Mouse (Mus musculus) embryonic facial prominence, embryonic 14.5 days (tissue): Measurements from ENCODE around the gene Cldn10. TPM values are rescaled to one million over a fixed set of nuclear protein-coding genes. Genes with fewer than 3 reads are reported as not detected.

Experiments
- ATAC-seq: fragments of 200-750 bp; cut with Nextera tagmentation; 2 replicates; pipeline ENCODE4 v1.8.0; 2017; ENCODE audit warnings: low read depth, moderate number of reproducible peaks, moderate TSS enrichment
- DNase-seq: peaks from one replicate; pipeline ENCODE4 v3.0.0-alpha.2; 2015; ENCODE audit warnings: low spot score
- H3K27ac ChIP-seq: fragments of 300-500 bp; sonication (generic); replicated peaks from 2 replicates; pipeline ENCODE4 v1.5.1; 2014; ENCODE audit warnings: low read depth, mild to moderate bottlenecking, low read length, moderate library complexity
- H3K27me3 ChIP-seq: fragments of 300-500 bp; sonication (generic); replicated peaks from 2 replicates; pipeline ENCODE4 v1.6.1; 2014; ENCODE audit warnings: low read length; ENCODE audit not compliant: control insufficient read depth, insufficient read depth
- H3K36me3 ChIP-seq: fragments of 300-500 bp; sonication (generic); 2 replicates; pipeline ENCODE4 v1.6.1; 2014; ENCODE audit warnings: low read length, mixed read lengths; ENCODE audit not compliant: control insufficient read depth, insufficient read depth
- H3K4me1 ChIP-seq: fragments of 300-500 bp; sonication (generic); 2 replicates; pipeline ENCODE4 v1.6.1; 2014; ENCODE audit warnings: antibody characterized with exemption, low read length; ENCODE audit not compliant: control insufficient read depth, insufficient read depth
- H3K4me2 ChIP-seq: fragments of 300-500 bp; sonication (generic); 2 replicates; pipeline ENCODE4 v1.6.1; 2014; ENCODE audit warnings: low read depth, mild to moderate bottlenecking, low read length, moderate library complexity, mixed read lengths
- H3K4me3 ChIP-seq: fragments of 300-500 bp; sonication (generic); 2 replicates; pipeline ENCODE4 v1.5.1; 2014; ENCODE audit warnings: low read depth, mild to moderate bottlenecking, low read length
- H3K9ac ChIP-seq: fragments of 300-500 bp; sonication (generic); 2 replicates; pipeline ENCODE4 v1.6.1; 2014; ENCODE audit warnings: low read depth, mild to moderate bottlenecking, low read length, moderate library complexity, mixed read lengths
- H3K9me3 ChIP-seq: fragments of 300-500 bp; sonication (generic); 2 replicates; pipeline ENCODE4 v1.6.1; 2016; ENCODE audit warnings: low read length; ENCODE audit not compliant: control insufficient read depth
- WGBS: fragments of 180-500 bp; shearing (Covaris S2); extraction: QIAGEN DNeasy Blood & Tissue Kit; methylation state at CpG from one replicate; pipeline ENCODE4 v1.1.7; 2014; 5-methylcytosine and 5-hydroxymethylcytosine counted together
- polyA plus RNA-seq: library from polyadenylated mRNA; unstranded; fragments of >200 nt; fragmentation: Nextera tagmentation; extraction: Ambion mirVana; gene quantifications from 2 replicates; pipeline ENCODE4 v1.2.1, GENCODE M21; 2014

Gene Cldn10
- polyA plus RNA-seq, 1 experiment from 2014 or later: 10.9 TPM

DNA sequence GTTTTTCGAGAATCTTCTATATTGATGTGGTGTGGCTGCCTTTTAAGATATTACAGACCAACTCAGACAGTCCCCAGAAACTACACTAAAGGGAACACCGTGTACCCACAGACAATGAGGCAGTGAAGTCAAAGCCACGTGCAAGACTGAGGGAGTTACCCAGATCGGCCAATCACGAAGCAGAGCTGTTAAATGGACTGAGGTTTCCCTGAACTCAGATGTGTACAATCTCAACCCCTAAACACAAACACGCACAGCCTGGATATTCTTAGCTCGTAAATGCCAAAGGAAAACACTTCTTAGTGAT lies 96.5 kb downstream of the Cldn10 start:
- no peak overlapping the region for H3K27ac ChIP-seq
- no peak for ATAC-seq
- no peaks in the 10 kb centered on the region for H3K9me3 ChIP-seq
- WGBS: 79% methylated on average over 7 of the region's 7 CpGs
- H3K4me3 ChIP-seq: no peak overlapping the region
- no peak for DNase-seq
- H3K27me3 ChIP-seq: no peaks in the 10 kb centered on the region
- peaks cover 82% of the 10 kb centered on the region for H3K36me3 ChIP-seq
- no peak overlapping the region for H3K4me2 ChIP-seq
- no peaks in the 10 kb centered on the region for H3K4me1 ChIP-seq
- no peak overlapping the region for H3K9ac ChIP-seq

DNA sequence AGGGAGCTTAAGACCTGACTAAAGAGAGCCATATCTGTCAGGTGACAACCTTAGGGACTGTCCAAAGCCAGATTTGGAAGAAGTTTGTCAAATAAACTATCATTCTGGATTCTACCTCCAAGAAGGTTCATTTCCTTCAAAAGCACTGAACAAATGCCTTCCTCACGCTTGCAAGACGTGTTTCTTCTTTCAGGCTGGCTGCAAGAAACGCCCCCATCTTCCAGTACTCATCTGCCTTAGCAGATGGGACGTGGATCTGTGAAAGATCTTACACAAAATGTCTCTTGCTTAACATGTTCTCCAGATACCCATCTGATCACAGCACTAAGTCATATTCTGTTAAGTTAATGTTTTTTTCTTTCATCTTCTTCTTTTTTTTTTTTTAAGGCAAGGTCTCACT lies 102.4 kb downstream of the Cldn10 start:
- DNase-seq (no peak), ATAC-seq (no peak)
- Histone ChIP-seq H3K4me1 (no peaks in the 10 kb centered on the region), H3K4me3 (no peak overlapping the region), H3K27ac (no peak overlapping the region), H3K9me3 (no peaks in the 10 kb centered on the region), H3K27me3 (no peaks in the 10 kb centered on the region), H3K9ac (no peak overlapping the region), H3K36me3 (peaks cover 83% of the 10 kb centered on the region), H3K4me2 (no peak overlapping the region)
- 91% methylated on average over 4 of the region's 4 CpGs for WGBS

DNA sequence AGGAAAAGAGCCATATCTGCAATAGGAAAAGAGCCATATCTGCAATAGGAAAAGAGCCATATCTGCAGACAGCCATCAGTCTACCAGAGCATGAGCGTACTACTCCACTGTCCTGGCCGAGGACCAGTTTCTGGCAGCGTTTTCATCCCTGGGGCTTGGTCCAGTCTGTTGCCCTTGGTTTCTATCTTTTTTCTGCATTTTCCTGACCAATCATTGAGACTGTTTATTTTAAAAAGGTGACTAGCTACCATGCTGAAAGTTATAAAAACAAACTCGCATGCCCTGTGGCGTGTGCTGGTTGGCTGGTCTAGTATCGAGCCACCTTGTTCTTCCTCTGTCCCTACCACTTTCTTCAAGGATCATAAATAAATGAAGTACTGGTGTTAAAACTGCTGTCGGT lies 107.5 kb downstream of the Cldn10 start:
- WGBS: 83% methylated on average over 7 of the region's 7 CpGs
- H3K36me3 ChIP-seq: peaks cover 84% of the 10 kb centered on the region
- no peaks in the 10 kb centered on the region for H3K27me3 ChIP-seq
- H3K9ac ChIP-seq: no peak overlapping the region
- no peaks in the 10 kb centered on the region for H3K9me3 ChIP-seq
- DNase-seq (no peak), ATAC-seq (no peak)
- H3K27ac ChIP-seq: no peak overlapping the region
- H3K4me1 ChIP-seq: no peaks in the 10 kb centered on the region
- no peak overlapping the region for H3K4me3 ChIP-seq
- H3K4me2 ChIP-seq: no peak overlapping the region

DNA sequence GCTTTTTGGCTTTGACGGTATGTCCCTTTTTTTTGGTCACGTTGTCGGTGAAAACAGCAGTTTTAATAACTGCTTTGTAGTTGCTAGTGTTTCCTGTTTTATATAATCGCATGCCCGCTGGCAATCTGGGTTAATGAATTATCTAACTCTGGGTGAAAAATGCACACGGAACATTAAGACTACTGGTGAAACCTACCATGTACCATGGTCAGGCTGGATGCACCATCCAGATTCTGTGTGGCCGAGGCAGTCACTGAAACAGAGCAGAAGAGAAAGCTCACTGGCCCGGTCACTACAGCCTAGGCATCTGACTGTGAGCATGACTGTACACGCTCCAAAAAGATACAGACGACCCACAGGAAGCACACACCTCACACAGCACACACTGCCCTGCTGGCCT lies 107.9 kb downstream of the Cldn10 start:
- peaks cover 86% of the 10 kb centered on the region for H3K36me3 ChIP-seq
- H3K4me1 ChIP-seq: no peaks in the 10 kb centered on the region
- no peak for ATAC-seq
- DNase-seq: no peak
- WGBS: 88% methylated on average over 10 of the region's 10 CpGs
- H3K9ac ChIP-seq: no peak overlapping the region
- no peak overlapping the region for H3K4me2 ChIP-seq
- H3K9me3 ChIP-seq: no peaks in the 10 kb centered on the region
- H3K27me3 ChIP-seq: no peaks in the 10 kb centered on the region
- no peak overlapping the region for H3K27ac ChIP-seq
- H3K4me3 ChIP-seq: no peak overlapping the region

DNA sequence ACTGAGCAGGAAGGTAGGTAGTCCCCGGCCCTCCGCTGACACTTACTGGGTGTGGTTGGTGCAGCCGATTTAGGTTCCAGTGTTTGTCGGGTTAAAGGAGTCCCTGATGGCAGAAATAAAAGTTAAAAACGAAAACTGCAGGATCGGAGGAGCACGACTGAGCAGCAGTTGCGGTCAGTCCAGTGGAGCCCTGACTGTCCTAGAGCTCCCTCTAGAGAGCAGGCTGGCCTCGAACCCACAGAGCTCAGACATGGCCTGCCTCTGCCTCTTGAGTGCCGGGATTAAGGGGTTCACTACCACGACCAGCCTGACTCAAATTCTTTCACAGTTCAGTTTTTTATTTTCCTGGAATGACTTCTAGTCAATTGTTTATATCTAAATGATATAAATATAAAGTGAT lies 112.2 kb downstream of the Cldn10 start:
- no peaks in the 10 kb centered on the region for H3K27me3 ChIP-seq
- WGBS: 84% methylated on average over 11 of the region's 11 CpGs
- H3K4me3 ChIP-seq: no peak overlapping the region
- H3K4me2 ChIP-seq: no peak overlapping the region
- H3K4me1 ChIP-seq: no peaks in the 10 kb centered on the region
- DNase-seq: no peak
- H3K9ac ChIP-seq: no peak overlapping the region
- peaks cover 93% of the 10 kb centered on the region for H3K36me3 ChIP-seq
- no peak overlapping the region for H3K27ac ChIP-seq
- no peak for ATAC-seq
- 0 out of 2 replicates have a peak, but pooled peaks cover 9% of the 10 kb centered on the region for H3K9me3 ChIP-seq

DNA sequence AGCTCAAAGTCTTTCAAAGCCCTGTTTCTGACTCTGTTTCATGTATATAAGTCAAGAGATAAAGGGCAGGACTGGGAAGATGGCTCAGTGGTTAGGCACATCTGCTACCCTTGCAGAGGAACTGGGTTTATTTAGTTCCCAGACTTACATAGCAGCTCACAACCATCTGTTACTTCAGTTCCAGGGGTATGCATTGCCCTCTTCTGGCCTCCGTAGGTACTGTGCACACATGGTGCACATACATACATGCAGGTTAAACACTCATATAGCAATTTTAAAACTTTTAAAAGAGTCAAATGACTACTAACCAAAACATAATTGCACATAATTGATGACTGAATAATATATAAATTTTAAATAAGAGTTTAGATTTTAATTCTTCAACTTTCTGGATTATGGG lies 113.2 kb downstream of the Cldn10 start:
- ATAC-seq: no peak
- Histone ChIP-seq H3K9ac (no peak overlapping the region), H3K4me1 (no peaks in the 10 kb centered on the region), H3K27me3 (no peaks in the 10 kb centered on the region), H3K4me2 (no peak overlapping the region), H3K27ac (no peak overlapping the region), H3K4me3 (no peak overlapping the region), H3K9me3 (0 out of 2 replicates have a peak, but pooled peaks cover 9% of the 10 kb centered on the region), H3K36me3 (peaks cover 94% of the 10 kb centered on the region)
- DNase-seq: no peak
- WGBS: 97% methylated on average over 1 of the region's 1 CpGs

DNA sequence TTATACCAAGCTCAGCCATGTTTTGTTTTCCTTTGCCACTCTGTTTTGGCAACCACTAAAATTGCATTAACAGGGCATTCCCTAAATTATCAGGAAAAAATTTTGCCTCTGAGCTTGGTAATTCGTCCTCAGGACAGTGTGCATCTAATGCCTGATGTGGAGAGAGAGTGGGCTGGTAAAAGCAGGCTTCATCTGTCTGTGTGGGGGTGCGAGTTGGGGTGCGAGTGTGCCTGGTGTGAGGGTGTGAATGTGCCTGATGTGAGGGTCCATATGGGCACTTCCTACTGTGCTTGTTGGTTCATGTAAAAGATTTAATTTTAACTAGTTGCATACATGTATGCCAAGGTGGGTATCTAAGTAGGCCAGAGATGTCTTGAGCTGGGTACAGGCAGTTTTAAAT lies 115.7 kb downstream of the Cldn10 start:
- no peak overlapping the region for H3K4me3 ChIP-seq
- no peaks in the 10 kb centered on the region for H3K27me3 ChIP-seq
- H3K9me3 ChIP-seq: 0 out of 2 replicates have a peak, but pooled peaks cover 9% of the 10 kb centered on the region
- no peak overlapping the region for H3K9ac ChIP-seq
- no peak for ATAC-seq
- WGBS: 89% methylated on average over 3 of the region's 3 CpGs
- H3K36me3 ChIP-seq: peaks cover 91% of the 10 kb centered on the region
- no peak overlapping the region for H3K4me2 ChIP-seq
- no peak for DNase-seq
- no peak overlapping the region for H3K27ac ChIP-seq
- no peaks in the 10 kb centered on the region for H3K4me1 ChIP-seq

DNA sequence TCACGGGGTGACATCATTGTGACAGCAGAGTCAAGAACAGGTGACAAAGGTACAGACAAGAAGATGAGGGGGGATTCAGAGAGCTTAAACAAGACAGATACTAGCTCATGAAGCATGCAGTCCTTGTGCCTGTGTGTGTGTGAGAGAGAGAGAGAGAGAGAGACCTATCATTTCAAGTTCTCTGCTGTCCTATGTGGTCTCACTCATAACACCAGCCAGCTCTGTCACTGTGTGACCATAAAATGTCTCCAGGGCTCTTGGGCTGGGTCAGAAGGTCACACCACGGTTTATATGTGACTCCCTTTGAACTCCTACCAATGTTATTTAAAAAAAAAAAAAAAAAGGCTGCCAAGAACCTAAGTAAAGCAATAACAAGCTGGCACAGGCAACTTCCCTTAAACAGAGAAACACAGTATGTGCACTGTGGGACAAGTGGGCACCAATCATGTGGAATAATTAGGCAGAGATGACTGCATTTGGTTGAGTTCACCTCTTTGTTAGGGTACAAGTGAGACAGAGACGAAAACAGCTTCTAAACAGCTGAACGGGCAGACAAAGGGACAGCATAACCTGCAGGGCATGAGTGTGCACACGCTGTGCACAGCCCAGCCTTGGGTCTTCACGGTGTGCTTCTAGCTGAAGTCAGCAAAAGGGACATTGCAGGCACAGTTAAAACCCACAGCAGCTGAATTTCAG lies 116.3 kb downstream of the Cldn10 start:
- no peak overlapping the region for H3K9ac ChIP-seq
- peaks cover 90% of the 10 kb centered on the region for H3K36me3 ChIP-seq
- H3K27me3 ChIP-seq: no peaks in the 10 kb centered on the region
- peak; percentile 31; the same call in 1 of the 2 replicates for ATAC-seq
- H3K9me3 ChIP-seq: 0 out of 2 replicates have a peak, but pooled peaks cover 9% of the 10 kb centered on the region
- no peak overlapping the region for H3K4me2 ChIP-seq
- no peak overlapping the region for H3K27ac ChIP-seq
- peak; percentile 44 for DNase-seq
- H3K4me3 ChIP-seq: no peak overlapping the region
- no peaks in the 10 kb centered on the region for H3K4me1 ChIP-seq
- 59% methylated on average over 6 of the region's 6 CpGs for WGBS

DNA sequence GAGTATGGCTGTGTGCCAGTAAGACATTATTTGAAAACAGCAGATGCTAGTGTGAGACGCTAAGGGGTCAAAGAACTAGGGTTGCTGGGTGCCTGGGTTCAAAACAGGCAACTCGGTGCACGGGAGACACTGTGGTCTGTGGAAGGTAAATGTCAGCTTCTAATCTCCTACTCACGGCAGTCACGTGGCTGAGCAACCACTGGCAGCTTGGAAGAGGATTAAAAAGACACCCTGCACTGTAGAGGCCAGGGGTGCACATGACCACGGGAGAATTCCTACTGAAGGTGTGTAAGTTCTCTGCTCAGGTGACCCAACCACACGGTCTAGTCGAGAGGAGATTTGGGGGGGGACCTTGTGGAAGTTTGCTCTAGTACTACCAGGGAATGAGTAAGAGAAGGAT lies 119.9 kb downstream of the Cldn10 start:
- Histone ChIP-seq H3K4me2 (no peak overlapping the region), H3K9ac (no peak overlapping the region), H3K9me3 (no peaks in the 10 kb centered on the region), H3K4me1 (no peaks in the 10 kb centered on the region), H3K4me3 (no peak overlapping the region), H3K27me3 (no peaks in the 10 kb centered on the region), H3K27ac (no peak overlapping the region), H3K36me3 (peaks cover 82% of the 10 kb centered on the region)
- 73% methylated on average over 8 of the region's 8 CpGs for WGBS
- ATAC-seq: no peak
- DNase-seq: no peak
